Mouse (Mus musculus): ENCODE results near the gene Glrp1.

The Glrp1 gene

DNA sequence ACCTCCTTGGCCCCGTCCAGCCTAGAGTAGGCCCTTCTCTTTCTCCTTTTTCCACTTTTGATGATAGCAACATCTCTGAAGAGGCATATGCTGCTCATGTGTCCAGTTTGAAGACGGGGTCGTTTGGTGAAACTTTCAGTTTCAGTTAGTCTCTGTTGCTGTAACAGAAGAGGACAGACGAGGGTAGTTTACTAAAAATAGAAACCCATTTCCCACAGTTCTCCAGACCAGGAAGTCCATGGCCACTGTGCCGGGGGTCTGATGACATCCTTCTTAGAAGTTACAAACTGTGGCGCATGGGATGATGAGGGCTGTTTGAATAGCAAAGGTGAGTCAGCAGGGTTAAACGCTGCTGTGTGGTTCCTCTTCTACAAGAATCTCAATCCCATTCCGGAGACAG, at the start of gene Glrp1:
Glrp1 (minus strand) TSS at position 278 of the 400 bp plus-strand sequence.
- DNase-seq: no peak

DNA sequence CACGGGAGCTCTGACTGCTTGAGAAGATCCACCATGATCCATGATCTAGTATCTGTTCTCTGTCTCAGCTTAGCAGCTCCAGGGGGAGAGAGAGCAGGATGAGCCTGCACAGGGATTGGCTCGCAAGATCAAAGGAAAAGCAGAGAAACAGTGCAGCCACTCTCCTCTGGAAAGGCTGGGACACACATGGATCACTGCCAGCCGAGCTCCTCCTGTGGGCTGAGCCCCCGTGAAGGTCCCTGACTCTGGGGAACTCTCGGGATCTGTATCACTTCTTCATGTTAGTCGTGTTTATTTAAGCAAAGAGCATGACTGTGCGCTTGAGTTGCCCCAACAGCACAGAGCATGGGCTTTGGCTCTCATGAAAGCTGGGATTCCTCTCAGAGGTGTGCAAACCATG, 49.4 kb upstream of the Glrp1 start:
- no peak for DNase-seq

GRCm38 (mm10) chr1:88558793-88559192, 48.9 kb upstream of the Glrp1 start:
- DNase-seq: no peak

- no peak for DNase-seq
Observed at GRCm38 (mm10) chr1:88556401-88556800, 46.5 kb upstream of the Glrp1 start.

DNA sequence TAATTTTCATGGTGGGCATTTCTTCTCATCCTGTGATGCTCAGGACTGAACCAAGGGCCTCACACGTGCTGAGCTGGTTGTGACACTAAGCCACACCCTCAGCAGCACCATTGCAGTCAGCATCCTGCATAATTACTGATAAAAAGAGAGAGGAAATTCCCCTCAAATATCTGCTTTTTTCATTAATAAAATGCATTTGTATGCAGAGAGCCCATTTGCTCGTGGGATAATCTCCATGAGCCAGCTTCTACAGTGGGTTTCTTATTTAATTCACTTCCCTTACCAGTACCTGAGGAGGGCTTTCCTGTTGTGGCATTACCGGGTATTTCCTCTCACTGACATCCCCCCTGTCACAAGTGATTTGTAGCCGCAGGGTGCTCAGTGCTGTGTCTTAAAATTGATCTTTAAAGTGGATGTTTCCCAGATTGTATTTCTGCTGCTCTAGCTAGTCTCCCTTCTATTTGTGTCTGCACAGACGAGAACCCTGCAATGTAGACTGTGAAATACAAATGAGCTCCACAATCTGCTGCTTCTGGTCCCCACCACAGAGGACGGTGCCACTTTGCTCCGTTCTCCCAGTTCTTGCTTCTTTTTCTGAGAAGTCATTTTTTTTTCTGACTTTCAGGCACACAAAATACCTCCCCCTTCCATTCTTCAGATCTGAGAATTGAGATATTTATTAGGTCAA, 43.8 kb upstream of the Glrp1 start:
- no peak for DNase-seq

- no peak for DNase-seq
Observed at GRCm38 (mm10) chr1:88549263-88549662, 39.4 kb upstream of the Glrp1 start.

DNA sequence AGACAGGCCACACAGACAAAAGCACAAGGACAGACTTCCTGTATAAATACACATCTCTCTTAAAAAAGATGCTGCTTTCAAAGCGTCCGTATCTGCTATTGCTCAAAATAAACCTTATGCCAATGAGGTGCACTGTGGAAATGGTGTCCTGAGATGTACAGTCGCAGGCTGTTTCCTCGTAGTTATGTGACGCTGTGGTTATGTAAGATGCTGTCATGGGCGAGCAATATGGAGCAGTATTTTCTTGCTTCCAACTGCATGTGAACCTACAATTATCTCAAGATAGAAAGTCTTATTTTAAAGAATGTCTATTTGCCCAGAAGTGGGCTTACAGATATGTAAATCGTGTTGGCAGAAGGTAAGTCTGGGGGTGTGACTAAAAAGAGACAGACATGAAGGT, 37.3 kb upstream of the Glrp1 start:
- no peak for DNase-seq

GRCm38 (mm10) chr1:88543608-88544007, 33.7 kb upstream of the Glrp1 start:
- DNase-seq: no peak

DNA sequence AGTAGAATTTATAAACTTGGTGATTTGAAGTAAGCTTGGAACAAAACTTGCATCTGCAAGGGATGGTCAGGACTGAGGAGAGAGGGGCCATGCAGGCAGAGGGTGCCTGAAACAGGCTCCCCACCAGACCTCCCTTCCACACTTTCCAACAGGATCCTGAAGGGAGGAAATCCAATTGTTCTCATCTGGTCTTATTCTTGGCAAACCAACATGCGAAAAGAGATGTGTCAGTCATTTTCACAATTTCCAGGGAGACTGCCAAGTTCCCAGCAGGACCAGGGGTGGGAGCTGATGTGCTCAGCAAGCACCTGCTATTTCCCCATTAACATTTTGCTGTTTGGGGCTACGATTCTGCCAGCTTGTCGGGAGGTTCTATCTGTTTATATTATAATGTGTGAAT, 30.0 kb upstream of the Glrp1 start:
- DNase-seq: no peak

- DNase-seq: no peak
Observed at GRCm38 (mm10) chr1:88539256-88539655, 29.4 kb upstream of the Glrp1 start.

DNA sequence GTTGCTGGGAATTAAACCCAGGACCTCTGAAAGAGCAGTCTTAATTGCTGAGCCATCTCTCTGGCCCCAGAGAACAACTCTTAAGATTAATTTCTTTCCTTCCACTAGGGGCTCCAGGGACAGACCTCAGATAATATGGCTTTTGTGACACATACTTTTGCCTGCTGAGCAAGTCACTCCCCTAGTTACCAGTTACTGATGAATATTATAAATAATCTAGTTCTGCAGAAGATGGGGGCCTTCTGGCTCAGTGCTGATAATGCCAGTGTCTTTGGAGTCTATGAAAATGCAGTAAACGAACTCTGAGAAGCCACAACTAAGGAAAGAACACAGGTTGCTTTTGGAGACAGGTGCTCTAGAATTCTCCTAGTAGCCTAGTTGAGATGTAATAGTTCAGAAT, 26.4 kb upstream of the Glrp1 start:
- DNase-seq: no peak

GRCm38 (mm10) chr1:88534091-88534490, 24.2 kb upstream of the Glrp1 start:
- no peak for DNase-seq

DNA sequence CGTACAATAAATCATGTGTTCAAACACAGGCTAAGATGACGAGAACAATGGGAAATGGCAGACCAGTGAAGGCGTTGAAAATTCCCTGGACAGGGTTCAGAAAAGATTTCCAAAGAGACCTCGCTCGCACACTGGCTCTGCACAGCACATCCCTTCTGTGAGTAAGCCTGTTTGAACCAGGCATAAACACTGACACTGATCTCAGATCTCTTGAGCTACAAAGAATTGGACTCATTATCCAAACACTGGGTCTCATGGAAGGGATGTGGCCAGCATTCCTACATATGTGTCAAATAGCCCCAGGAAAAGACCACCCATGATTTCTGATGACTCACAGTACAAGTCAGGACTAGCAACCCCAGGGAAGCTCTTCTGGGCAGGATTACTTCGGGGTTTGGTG, 16.3 kb upstream of the Glrp1 start:
- no peak for DNase-seq

DNA sequence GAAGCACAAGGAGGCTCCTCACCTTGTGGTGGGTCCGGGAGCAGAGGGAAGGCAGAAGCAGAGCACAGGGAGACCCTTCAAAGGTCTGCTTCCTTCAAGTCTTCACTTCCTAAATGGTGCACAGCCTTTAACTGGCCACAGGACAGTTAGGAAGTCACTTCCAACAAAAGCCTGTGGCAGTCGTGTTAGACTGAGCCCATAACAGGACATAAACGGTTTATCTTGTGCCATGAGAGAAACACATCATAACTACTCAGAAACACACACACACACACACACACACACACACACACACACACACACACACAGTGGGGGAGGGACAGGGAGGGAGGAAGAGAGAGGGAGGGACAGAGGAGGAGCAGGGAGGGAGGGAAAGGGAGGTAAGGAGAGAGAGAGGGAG, 15.8 kb upstream of the Glrp1 start:
- DNase-seq: no peak

GRCm38 (mm10) chr1:88521170-88521747, 11.4 kb upstream of the Glrp1 start:
- no peak for DNase-seq

DNA sequence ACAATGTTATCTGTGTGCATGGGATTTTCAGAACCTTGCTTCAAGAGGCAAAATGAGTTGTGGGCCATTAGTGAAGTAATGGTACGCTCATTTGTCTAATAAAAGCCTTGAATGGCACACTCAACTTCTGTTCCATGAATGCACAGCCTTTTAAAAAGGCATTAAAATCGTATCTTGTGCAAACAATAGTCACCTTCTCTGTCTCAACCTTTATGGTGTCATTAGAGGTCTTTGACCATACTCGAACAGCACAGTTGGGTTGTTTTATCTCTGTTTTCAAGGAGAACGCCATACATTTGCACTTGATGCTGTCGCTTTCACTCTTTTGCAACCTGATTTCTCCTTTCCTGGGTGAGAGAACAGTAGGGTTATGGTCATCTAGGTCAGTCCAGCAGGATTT, 3.7 kb upstream of the Glrp1 start:
- DNase-seq: no peak

DNA sequence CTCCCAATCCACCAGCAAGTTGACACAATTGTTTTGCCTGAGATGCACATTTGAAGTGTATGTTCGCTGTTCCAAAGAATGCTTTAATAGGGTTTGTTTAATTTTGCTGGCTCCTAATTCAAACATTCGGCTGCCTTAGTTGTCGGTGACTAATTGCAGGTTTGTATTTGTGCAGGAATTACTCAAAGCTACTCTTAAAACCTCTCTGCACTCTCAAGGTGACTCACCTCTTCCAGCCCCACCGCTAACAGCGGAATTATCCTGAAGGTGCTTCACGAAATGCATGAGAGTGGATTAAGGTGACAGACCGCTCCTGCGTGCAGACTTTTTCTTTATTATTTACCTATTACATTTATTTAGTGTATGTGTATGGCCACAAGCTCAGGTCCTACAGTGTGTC, 2.0 kb downstream of the Glrp1 start:
- no peak for DNase-seq

GRCm38 (mm10) chr1:88507214-88507613, 2.7 kb downstream of the Glrp1 start:
- no peak for DNase-seq

DNA sequence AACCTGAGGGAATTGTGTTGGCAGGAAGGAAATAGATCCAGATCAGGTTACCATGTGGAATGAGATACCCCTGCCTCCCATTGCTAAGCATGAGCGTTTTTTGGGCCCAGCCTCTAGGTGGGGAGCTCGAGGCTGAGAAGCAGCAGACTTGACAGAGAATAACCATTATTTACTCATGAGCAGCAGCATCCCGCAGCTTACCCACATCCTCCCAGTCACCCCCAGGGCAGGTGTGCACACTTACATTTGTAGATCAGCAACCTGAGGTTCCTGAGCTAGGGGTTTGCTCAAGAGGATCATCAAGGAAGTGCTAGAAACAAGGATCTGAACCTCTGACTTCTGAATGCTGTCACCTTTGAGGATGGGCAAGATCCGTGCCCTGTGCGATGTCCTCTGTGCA, 3.5 kb downstream of the Glrp1 start:
- DNase-seq: no peak

DNA sequence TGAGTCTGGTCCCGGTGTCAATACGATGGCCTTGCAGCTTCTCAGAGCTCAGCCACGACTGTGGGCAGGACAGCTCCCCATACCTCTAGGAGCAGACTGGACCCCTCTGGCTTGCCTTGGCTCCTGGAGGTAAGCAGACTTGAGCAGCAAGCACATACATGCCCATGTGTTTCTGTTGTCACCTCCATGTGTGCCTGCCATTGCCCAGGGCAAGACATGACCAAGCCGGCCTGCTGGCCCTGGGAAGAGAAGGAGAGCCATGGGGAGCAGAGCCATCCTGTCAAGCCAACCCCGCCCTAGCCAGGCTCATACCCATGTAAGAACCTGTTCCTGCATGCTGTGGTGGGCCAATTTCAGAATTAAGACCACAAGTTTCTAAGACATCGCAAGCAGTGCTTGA, 4.2 kb downstream of the Glrp1 start:
- DNase-seq: no peak

DNA sequence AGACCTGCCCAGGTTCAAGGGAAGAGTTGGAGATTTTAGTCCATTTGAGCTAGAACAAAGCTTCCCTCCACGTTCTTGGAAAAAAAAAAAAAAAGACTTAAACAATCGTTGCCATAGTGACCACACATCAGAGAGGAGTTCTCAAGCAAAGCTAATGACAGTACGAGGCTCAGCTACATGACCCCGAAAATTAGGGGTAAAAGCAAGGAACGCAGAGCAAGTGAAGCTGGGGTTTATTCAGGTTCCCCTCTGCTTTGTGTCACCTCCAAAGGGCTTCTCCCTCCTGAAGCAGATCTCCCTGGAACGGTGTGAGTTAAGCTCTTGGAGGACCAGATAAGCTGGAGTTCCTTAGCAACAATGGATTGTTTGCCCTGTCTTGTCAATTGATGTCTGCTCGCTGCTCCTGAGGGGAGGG, 5.3 kb downstream of the Glrp1 start:
- DNase-seq: no peak

- DNase-seq: no peak
Observed at GRCm38 (mm10) chr1:88502822-88503221, 7.0 kb downstream of the Glrp1 start.

DNA sequence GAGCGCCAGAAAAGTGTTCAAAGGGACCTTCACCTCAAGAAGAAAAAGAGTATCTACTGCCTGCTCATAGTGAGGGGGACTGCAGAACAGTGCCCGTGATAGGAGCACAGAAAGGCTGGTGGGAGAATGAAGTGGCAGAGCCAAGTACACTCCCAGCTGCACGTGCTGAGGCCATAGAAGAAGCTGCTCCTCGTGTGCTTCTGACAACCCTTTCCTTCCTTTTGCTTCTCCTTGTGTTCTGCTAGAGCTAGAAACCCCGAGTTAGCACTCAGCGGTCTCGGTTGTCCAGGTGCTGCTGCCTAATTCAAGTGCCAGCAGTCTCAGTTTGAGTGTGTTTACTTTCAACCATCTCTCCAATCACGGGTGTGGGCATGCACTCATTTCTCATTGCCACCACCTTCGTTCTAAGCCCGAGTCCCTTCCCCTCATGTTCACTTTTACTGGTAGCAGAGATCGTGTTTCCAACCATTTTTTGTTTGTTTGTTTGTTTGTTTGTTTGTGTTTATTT, 10.6 kb downstream of the Glrp1 start:
- DNase-seq: no peak

GRCm38 (mm10) chr1:88497407-88497806, 12.5 kb downstream of the Glrp1 start:
- DNase-seq: no peak

- no peak for DNase-seq
Observed at GRCm38 (mm10) chr1:88492415-88492814, 17.5 kb downstream of the Glrp1 start.
